ENCODE assay signal across 9 mouse cellular contexts in genomic region chr10:81288601-81289000, GRCm38 (mm10). TPM values are rescaled to one million over a fixed set of nuclear protein-coding genes. Genes with fewer than 3 reads are reported as not detected.
DNase-seq lines count a peak whose midpoint lies in the region; ATAC-seq and TF ChIP-seq lines count a peak whose summit lies in the region.
"Had no signal": no experiment of that assay in that cellular context is flagged by ENCODE, and none has a peak within 500 bp of the region (broad histone marks: within the 10 kb centered on the region; RNA-seq: fewer than 3 reads in every experiment).

No protein-coding gene starts in this region.

- DNase-seq in hindbrain, embryonic 10.5 days (ENCODE audit: low spot score) = peak; percentile 55
- no peak for DNase-seq in testis, postnatal 14 days (ENCODE audit: low spot score)
- DNase-seq in embryonic facial prominence, embryonic 11.5 days (ENCODE audit: low spot score) = peak; percentile 60
- peak; percentile 66 for DNase-seq in splenic B cell, adult 2 months (ENCODE audit: low read depth, low spot score)
- DNase-seq in urinary bladder, postnatal 10 days (ENCODE audit: low spot score) = no peak

- H3K36me3 ChIP-seq in hindbrain, embryonic 10.5 days = no peaks in the 10 kb centered on the region
- no peaks in the 10 kb centered on the region for H3K36me3 ChIP-seq in hindbrain, embryonic 13.5 days
- no peaks in the 10 kb centered on the region for H3K36me3 ChIP-seq in testis, adult 2 months (ENCODE audit: control insufficient read depth, insufficient read depth, low read length)
- H3K36me3 ChIP-seq in embryonic facial prominence, embryonic 11.5 days (replicated peaks; ENCODE audit: control insufficient read depth, insufficient read depth, low read depth, low read length) = no peaks in the 10 kb centered on the region
- no peaks in the 10 kb centered on the region for H3K36me3 ChIP-seq in splenic B cell, adult 2 months (ENCODE audit: control insufficient read depth, insufficient read depth, low read length, poor library complexity, severe bottlenecking)
- H3K36me3 ChIP-seq: hindbrain, embryonic 15.5 days had no signal

- no peak overlapping the region for H3K4me2 ChIP-seq in hindbrain, embryonic 13.5 days
- H3K4me2 ChIP-seq in embryonic facial prominence, embryonic 11.5 days (ENCODE audit: low read depth, low read length) = no peak overlapping the region
- H3K4me2 ChIP-seq: hindbrain, embryonic 15.5 days had no signal

- no peak overlapping the region for H3K27ac ChIP-seq in hindbrain, embryonic 10.5 days
- H3K27ac ChIP-seq in hindbrain, embryonic 13.5 days = no peak overlapping the region
- H3K27ac ChIP-seq in testis, adult 2 months (ENCODE audit: control insufficient read depth, insufficient read depth, low read depth, low read length) = no peak overlapping the region
- no peak overlapping the region for H3K27ac ChIP-seq in embryonic facial prominence, embryonic 11.5 days (replicated peaks; ENCODE audit: low read depth, low read length)
- H3K27ac ChIP-seq: hindbrain, embryonic 15.5 days had no signal

- WGBS in hindbrain, embryonic 10.5 days = 29% methylated on average over 6 of the region's 6 CpGs
- WGBS in hindbrain, embryonic 13.5 days = 39% methylated on average over 6 of the region's 6 CpGs
- WGBS in embryonic facial prominence, embryonic 11.5 days = 36% methylated on average over 6 of the region's 6 CpGs

- H3K4me3 ChIP-seq in hindbrain, embryonic 10.5 days = 0 out of 2 replicates have a peak overlapping the region, but pooled peaks have one; percentile 11
- H3K4me3 ChIP-seq in hindbrain, embryonic 13.5 days = no peak overlapping the region
- no peak overlapping the region for H3K4me3 ChIP-seq in testis, adult 2 months (ENCODE audit: control insufficient read depth, low read depth, low read length)
- H3K4me3 ChIP-seq in embryonic facial prominence, embryonic 11.5 days (ENCODE audit: low read depth, low read length) = no peak overlapping the region
- H3K4me3 ChIP-seq: hindbrain, embryonic 15.5 days had no signal

- peak; percentile 51; the same call in 1 of the 2 replicates for TF ChIP-seq CTCF in testis, adult 2 months (IDR thresholded peaks at IDR 0.05; ENCODE audit: control insufficient read depth, insufficient read depth, insufficient replicate concordance, low read depth, low read length)

- ATAC-seq in hindbrain, embryonic 13.5 days (ENCODE audit: low FRiP score) = no peak
- no peak for ATAC-seq in embryonic facial prominence, embryonic 11.5 days (replicated peaks; ENCODE audit: insufficient number of reproducible peaks, low FRiP score, low TSS enrichment, low read depth)
- no peak for ATAC-seq in inflammation-experienced regulatory T-cells, adult 6 months

- peaks cover 44% of the 10 kb centered on the region for H3K4me1 ChIP-seq in hindbrain, embryonic 10.5 days (replicated peaks)
- H3K4me1 ChIP-seq in hindbrain, embryonic 13.5 days (replicated peaks) = peaks cover 27% of the 10 kb centered on the region
- H3K4me1 ChIP-seq in testis, adult 2 months (ENCODE audit: control insufficient read depth, insufficient read depth, low read length) = peaks cover 25% of the 10 kb centered on the region
- H3K4me1 ChIP-seq in embryonic facial prominence, embryonic 11.5 days (ENCODE audit: control insufficient read depth, insufficient read depth, low read length) = no peaks in the 10 kb centered on the region

- TF ChIP-seq POLR2A in testis, adult 2 months (IDR thresholded peaks at IDR 0.05; ENCODE audit: control insufficient read depth, low read depth, low read length) = no peak

- peaks cover 70% of the 10 kb centered on the region for H3K27me3 ChIP-seq in hindbrain, embryonic 10.5 days (ENCODE audit: insufficient read depth, poor library complexity, severe bottlenecking)
- peaks cover 64% of the 10 kb centered on the region for H3K27me3 ChIP-seq in hindbrain, embryonic 13.5 days
- no peaks in the 10 kb centered on the region for H3K27me3 ChIP-seq in testis, adult 2 months (ENCODE audit: control insufficient read depth, insufficient read depth, low read length)
- peaks cover 41% of the 10 kb centered on the region for H3K27me3 ChIP-seq in embryonic facial prominence, embryonic 11.5 days (ENCODE audit: control insufficient read depth, insufficient read depth, low read length)
- H3K27me3 ChIP-seq in splenic B cell, adult 2 months (ENCODE audit: control insufficient read depth, insufficient read depth, low read length, poor library complexity, severe bottlenecking) = no peaks in the 10 kb centered on the region

- H3K9ac ChIP-seq in hindbrain, embryonic 13.5 days = no peak overlapping the region
- no peak overlapping the region for H3K9ac ChIP-seq in embryonic facial prominence, embryonic 11.5 days (replicated peaks; ENCODE audit: low read length)
- H3K9ac ChIP-seq: hindbrain, embryonic 15.5 days had no signal

- no peaks in the 10 kb centered on the region for H3K9me3 ChIP-seq in hindbrain, embryonic 10.5 days
- no peaks in the 10 kb centered on the region for H3K9me3 ChIP-seq in hindbrain, embryonic 13.5 days
- no peaks in the 10 kb centered on the region for H3K9me3 ChIP-seq in embryonic facial prominence, embryonic 11.5 days (replicated peaks; ENCODE audit: control insufficient read depth, low read length)
- H3K9me3 ChIP-seq: hindbrain, embryonic 15.5 days had no signal

RNA-seq across cellular contexts. Expression of gene Tjp3, which starts 2.8 kb away (rescaled TPM):
- 7.0 and 9.0 TPM in 2 replicates for polyA plus RNA-seq in hindbrain, embryonic 10.5 days (2016; fragmentation: Nextera tagmentation; extraction: Ambion mirVana)
- 4.5 and 5.2 TPM in 2 replicates for polyA plus RNA-seq in hindbrain, embryonic 13.5 days (2015; fragmentation: Nextera tagmentation; extraction: Ambion mirVana)
- 0.56 and 0.99 TPM in 2 replicates for polyA plus RNA-seq in testis, adult 2 months (2012; rRNA removed)
- 2.5 and 3.3 TPM in 2 replicates for polyA plus RNA-seq in embryonic facial prominence, embryonic 11.5 days (2014; fragmentation: Nextera tagmentation; extraction: Ambion mirVana)
- polyA plus RNA-seq in inflammation-experienced regulatory T-cells, adult 6 months (2017; shearing (Covaris generic)) = 1 to 10 TPM; 1.7 to 3.2 (median 1.9) TPM

RNA-seq across cellular contexts. Expression of gene Pip5k1c, which starts 4.2 kb away (rescaled TPM):
- 62.1 and 78.5 TPM in 2 replicates for polyA plus RNA-seq in hindbrain, embryonic 10.5 days (2016; fragmentation: Nextera tagmentation; extraction: Ambion mirVana)
- polyA plus RNA-seq in hindbrain, embryonic 13.5 days (2015; fragmentation: Nextera tagmentation; extraction: Ambion mirVana) = 97.2 and 102 TPM in 2 replicates
- 10.1 and 10.4 TPM in 2 replicates for polyA plus RNA-seq in testis, adult 2 months (2012; rRNA removed)
- 41.5 and 46.6 TPM in 2 replicates for polyA plus RNA-seq in embryonic facial prominence, embryonic 11.5 days (2014; fragmentation: Nextera tagmentation; extraction: Ambion mirVana)
- 10 to 100 TPM; 10.7 to 15.9 (median 14.4) TPM for polyA plus RNA-seq in inflammation-experienced regulatory T-cells, adult 6 months (2017; shearing (Covaris generic))

RNA-seq across cellular contexts. Expression of gene Apba3, which starts 21.8 kb away (rescaled TPM):
- 46.2 and 54.6 TPM in 2 replicates for polyA plus RNA-seq in hindbrain, embryonic 10.5 days (2016; fragmentation: Nextera tagmentation; extraction: Ambion mirVana)
- polyA plus RNA-seq in hindbrain, embryonic 13.5 days (2015; fragmentation: Nextera tagmentation; extraction: Ambion mirVana) = 29.7 and 30.6 TPM in 2 replicates
- 53.5 and 77.2 TPM in 2 replicates for polyA plus RNA-seq in testis, adult 2 months (2012; rRNA removed)
- polyA plus RNA-seq in embryonic facial prominence, embryonic 11.5 days (2014; fragmentation: Nextera tagmentation; extraction: Ambion mirVana) = 35.3 and 41.3 TPM in 2 replicates
- 10 to 100 TPM in 2 of 3 experiments, 1 to 10 TPM in 1; 9.9 to 12.4 (median 12.3) TPM for polyA plus RNA-seq in inflammation-experienced regulatory T-cells, adult 6 months (2017; shearing (Covaris generic))

RNA-seq across cellular contexts. Expression of gene Mrpl54, which starts 21.9 kb away (rescaled TPM):
- 238 and 239 TPM in 2 replicates for polyA plus RNA-seq in hindbrain, embryonic 10.5 days (2016; fragmentation: Nextera tagmentation; extraction: Ambion mirVana)
- 134 and 144 TPM in 2 replicates for polyA plus RNA-seq in hindbrain, embryonic 13.5 days (2015; fragmentation: Nextera tagmentation; extraction: Ambion mirVana)
- 181 and 261 TPM in 2 replicates for polyA plus RNA-seq in testis, adult 2 months (2012; rRNA removed)
- polyA plus RNA-seq in embryonic facial prominence, embryonic 11.5 days (2014; fragmentation: Nextera tagmentation; extraction: Ambion mirVana) = 203 and 205 TPM in 2 replicates
- 100 to 1,000 TPM; 111 to 148 (median 127) TPM for polyA plus RNA-seq in inflammation-experienced regulatory T-cells, adult 6 months (2017; shearing (Covaris generic))

RNA-seq across cellular contexts. Expression of gene Cactin, which starts 32.3 kb away (rescaled TPM):
- 53.2 and 58.8 TPM in 2 replicates for polyA plus RNA-seq in hindbrain, embryonic 10.5 days (2016; fragmentation: Nextera tagmentation; extraction: Ambion mirVana)
- 33.5 and 34.7 TPM in 2 replicates for polyA plus RNA-seq in hindbrain, embryonic 13.5 days (2015; fragmentation: Nextera tagmentation; extraction: Ambion mirVana)
- 13.4 and 16.5 TPM in 2 replicates for polyA plus RNA-seq in testis, adult 2 months (2012; rRNA removed)
- 30.1 and 30.5 TPM in 2 replicates for polyA plus RNA-seq in embryonic facial prominence, embryonic 11.5 days (2014; fragmentation: Nextera tagmentation; extraction: Ambion mirVana)
- 1 to 10 TPM; 2.9 to 6.5 (median 4.1) TPM for polyA plus RNA-seq in inflammation-experienced regulatory T-cells, adult 6 months (2017; shearing (Covaris generic))

Comparison
In these comparisons a context has a peak if more than half of its experiments do, and no peak if none do; other contexts are left out.
1. DNase-seq: peak in hindbrain, embryonic 10.5 days (single experiment), embryonic facial prominence, embryonic 11.5 days (single experiment) and splenic B cell, adult 2 months (single experiment); none in testis, postnatal 14 days (single experiment) and urinary bladder, postnatal 10 days (single experiment).